Mouse (Mus musculus) adrenal gland, postnatal 0 days (tissue): ENCODE results near the gene Olfr1505. TPM values are rescaled to one million over a fixed set of nuclear protein-coding genes. Genes with fewer than 3 reads are reported as not detected.

Experiments
- polyA plus RNA-seq: library from polyadenylated mRNA; unstranded; fragments of >200 nt; fragmentation: Nextera tagmentation; extraction: Ambion mirVana; gene quantifications from 2 replicates; pipeline ENCODE4 v1.2.1, GENCODE M21; 2015

The Olfr1505 gene
- not detected in 2 replicates for polyA plus RNA-seq

DNA sequence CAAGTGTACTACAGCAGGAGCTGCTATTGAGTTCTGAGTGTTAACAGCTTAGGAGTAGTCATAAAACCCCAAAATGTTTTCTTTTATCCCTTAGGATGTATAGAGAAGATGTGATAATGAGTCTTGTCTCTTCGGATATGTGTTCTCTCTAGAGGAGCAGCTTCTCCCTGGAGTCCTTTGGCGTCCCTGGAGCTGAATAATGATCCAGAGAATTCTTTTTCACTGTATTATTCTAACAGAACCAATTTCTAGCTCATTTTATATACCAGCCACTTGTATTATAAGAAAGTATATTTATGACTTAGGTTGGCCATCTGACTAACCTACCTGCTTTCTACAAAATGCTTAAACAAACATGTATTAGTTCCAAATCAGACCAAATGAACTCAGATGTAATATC, at the start of gene Olfr1505:
Gene Olfr1505 (plus strand): TSS at position 301 of the 400 bp plus-strand sequence.

DNA sequence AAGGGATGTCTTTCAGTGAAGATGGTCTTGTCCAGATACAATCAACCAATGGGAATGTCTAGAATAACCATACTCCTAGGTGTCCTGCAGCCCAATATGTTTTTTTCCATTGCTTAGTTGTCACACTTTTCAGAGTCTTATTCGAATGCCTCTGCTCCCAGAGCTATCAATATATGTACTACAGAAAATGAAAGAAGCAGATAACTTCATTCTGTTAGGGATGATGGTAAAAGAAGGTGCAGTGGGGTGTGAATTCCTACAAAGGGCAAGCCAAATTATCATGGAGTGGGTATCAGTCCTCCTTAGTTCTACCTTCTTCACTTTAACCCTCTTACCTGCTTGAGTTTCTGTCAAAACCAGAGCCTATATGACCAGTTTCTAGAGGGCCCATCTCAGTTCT, 15.5 kb upstream of the Olfr1505 start, which contains the start of gene Olfr1504:
Gene Olfr1504 (minus strand): TSS at position 101 of the 400 bp plus-strand sequence.

Other genes with a start within 250 kb of the Olfr1505 start
- gene Olfr1491, start 216.3 kb upstream of the Olfr1505 start, polyA plus RNA-seq: not detected in 2 replicates
- not detected in 2 replicates for gene Olfr1493-ps1, start 190.3 kb upstream of the Olfr1505 start, polyA plus RNA-seq
- gene Olfr1494, start 173.8 kb upstream of the Olfr1505 start, polyA plus RNA-seq: not detected in 2 replicates
- not detected in 2 replicates for gene Olfr1495, start 148.9 kb upstream of the Olfr1505 start, polyA plus RNA-seq
- gene Olfr1496, start 135.7 kb upstream of the Olfr1505 start, polyA plus RNA-seq: not detected in 2 replicates
- not detected in 2 replicates for gene Olfr1497, start 115.3 kb upstream of the Olfr1505 start, polyA plus RNA-seq
- not detected in 2 replicates for gene Olfr1499, start 94.1 kb upstream of the Olfr1505 start, polyA plus RNA-seq
- not detected in 2 replicates for gene Olfr1500, start 83.0 kb upstream of the Olfr1505 start, polyA plus RNA-seq
- gene Olfr1501, start 62.8 kb upstream of the Olfr1505 start, polyA plus RNA-seq: not detected in 2 replicates
- not detected in 2 replicates for gene Olfr1502, start 51.7 kb upstream of the Olfr1505 start, polyA plus RNA-seq
- not detected in 2 replicates for gene Olfr1504, start 15.6 kb upstream of the Olfr1505 start, polyA plus RNA-seq